Comparison of ENCODE assay signal across 35 mouse cellular contexts in genomic region chr11:72255629-72256028, GRCm38 (mm10). TPM values are rescaled to one million over a fixed set of nuclear protein-coding genes. Genes with fewer than 3 reads are reported as not detected.
"Had no signal": no experiment of that assay in that cellular context is flagged by ENCODE, and none has a peak within 500 bp of the region (broad histone marks: within the 10 kb centered on the region; RNA-seq: fewer than 3 reads in every experiment).

No protein-coding gene starts in this region.

- H3K36me3 ChIP-seq: heart, embryonic 10.5 days; heart, embryonic 12.5 days; heart, embryonic 13.5 days; heart, embryonic 15.5 days; hindbrain, embryonic 10.5 days; hindbrain, embryonic 12.5 days; hindbrain, embryonic 13.5 days; hindbrain, embryonic 15.5 days; kidney, embryonic 15.5 days had no signal

- H3K4me3 ChIP-seq: heart, embryonic 10.5 days; heart, embryonic 12.5 days; heart, embryonic 13.5 days; heart, embryonic 15.5 days; hindbrain, embryonic 10.5 days; hindbrain, embryonic 12.5 days; hindbrain, embryonic 13.5 days; hindbrain, embryonic 15.5 days; kidney, embryonic 15.5 days; layer of hippocampus, adult 2 months; left cerebral cortex, adult 2 months had no signal

- H3K9me3 ChIP-seq: heart, embryonic 10.5 days; heart, embryonic 12.5 days; heart, embryonic 13.5 days; heart, embryonic 15.5 days; hindbrain, embryonic 10.5 days; hindbrain, embryonic 12.5 days; hindbrain, embryonic 13.5 days; hindbrain, embryonic 15.5 days; kidney, embryonic 15.5 days had no signal

- ATAC-seq: hindbrain, embryonic 16.5 days; hindbrain, postnatal 0 days; inflammation-experienced regulatory T-cells, adult 6 months had no signal

- H3K9ac ChIP-seq: heart, embryonic 12.5 days; heart, embryonic 13.5 days; heart, embryonic 15.5 days; hindbrain, embryonic 12.5 days; hindbrain, embryonic 13.5 days; hindbrain, embryonic 14.5 days; hindbrain, embryonic 15.5 days; kidney, embryonic 15.5 days had no signal

- DNase-seq: heart, postnatal 10 days; heart, postnatal 14 days; heart, postnatal 36 days; heart, postnatal 4 days; kidney, adult 11 months; kidney, adult 18-20 months; kidney, adult 2 months; kidney, adult 8-10 months; kidney, adult 9 months; kidney, postnatal 10 days; kidney, postnatal 14 days; kidney, postnatal 25 days; kidney, postnatal 4 days; layer of hippocampus, adult 9-11 months; layer of hippocampus, postnatal 36 days had no signal

- H3K27ac ChIP-seq: heart, embryonic 10.5 days; heart, embryonic 13.5 days; heart, embryonic 15.5 days; hindbrain, embryonic 10.5 days; hindbrain, embryonic 12.5 days; hindbrain, embryonic 13.5 days; hindbrain, embryonic 14.5 days; hindbrain, embryonic 15.5 days; hindbrain, postnatal 0 days; kidney, embryonic 15.5 days; kidney, postnatal 0 days; layer of hippocampus, adult 2 months; left cerebral cortex, adult 2 months had no signal

- H3K27me3 ChIP-seq: hindbrain, embryonic 12.5 days; hindbrain, embryonic 13.5 days; hindbrain, embryonic 15.5 days had no signal

- H3K4me1 ChIP-seq: heart, embryonic 10.5 days; heart, embryonic 12.5 days; heart, embryonic 13.5 days; heart, embryonic 15.5 days; hindbrain, embryonic 10.5 days; hindbrain, embryonic 12.5 days; hindbrain, embryonic 13.5 days; hindbrain, embryonic 15.5 days; kidney, embryonic 15.5 days had no signal

- H3K4me2 ChIP-seq: heart, embryonic 11.5 days; heart, embryonic 12.5 days; heart, embryonic 13.5 days; heart, embryonic 15.5 days; hindbrain, embryonic 12.5 days; hindbrain, embryonic 13.5 days; hindbrain, embryonic 14.5 days; hindbrain, embryonic 15.5 days; kidney, embryonic 15.5 days had no signal

RNA-seq across cellular contexts. Expression of gene Slc13a5, which starts 11.4 kb away (rescaled TPM):
- total RNA-seq: heart, postnatal 10 days; heart, postnatal 14 days; heart, postnatal 25 days; heart, postnatal 36 days; hematopoietic stem cell, adult 5-6 weeks had no signal
- polyA plus RNA-seq: heart, postnatal 0 days; inflammation-experienced regulatory T-cells, adult 6 months had no signal
